Mouse (Mus musculus): Measurements from ENCODE around the gene Tcl1.

DNA sequence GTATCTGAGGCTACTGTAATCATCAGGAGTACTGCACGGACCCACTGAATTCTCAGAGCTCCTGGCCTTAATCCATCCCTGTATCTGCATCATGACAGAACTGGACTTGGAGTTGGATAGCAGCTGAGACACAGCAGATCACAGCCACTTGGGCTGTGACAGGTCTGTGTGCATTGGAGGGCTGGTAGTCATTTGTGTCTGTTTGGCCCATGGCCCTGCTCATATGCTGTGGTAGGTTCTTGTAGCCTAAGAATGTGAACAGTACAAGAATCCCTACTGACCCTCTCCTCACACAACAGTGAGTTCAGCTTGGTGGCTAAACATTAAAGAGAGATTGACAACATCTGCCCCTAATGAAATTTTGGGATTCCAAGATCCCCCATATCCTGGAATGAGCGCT, 49.2 kb downstream of the Tcl1 start:
- TF ChIP-seq POLR2A (IDR thresholded peaks at IDR 0.05; ENCODE audit: low read depth, low read length) = no peak
- TF ChIP-seq CTCF (IDR thresholded peaks at IDR 0.05; ENCODE audit: extremely low read depth, insufficient read depth, insufficient read length, insufficient replicate concordance) = no peak

Measured in spleen, adult 2 months (tissue).